Mouse (Mus musculus): ENCODE results near the gene Skp2. TPM values are rescaled to one million over a fixed set of nuclear protein-coding genes. Genes with fewer than 3 reads are reported as not detected.

Gene Skp2
- polyA plus RNA-seq, 1 experiment from 2014 or later: 129 TPM

- Histone ChIP-seq H3K27ac (replicated peaks) (no peak overlapping the region), H3K4me3 (no peak overlapping the region), H3K4me1 (no peaks in the 10 kb centered on the region), H3K27me3 (replicated peaks; ENCODE audit: low read depth, poor library complexity, severe bottlenecking) (no peaks in the 10 kb centered on the region), H3K36me3 (replicated peaks) (peaks cover 85% of the 10 kb centered on the region), H3K9me3 (no peaks in the 10 kb centered on the region)
- 91% methylated on average over 13 of the region's 13 CpGs for WGBS
- DNase-seq (ENCODE audit: low spot score): no peak
These were observed 48.7 kb downstream of the Skp2 start for GRCm38 (mm10) chr15:9106303-9107074.

GRCm38 (mm10) chr15:9100446-9101077 lies 54.7 kb downstream of the Skp2 start:
- no peak for DNase-seq (ENCODE audit: low spot score)
- no peak overlapping the region for H3K4me3 ChIP-seq
- H3K27ac ChIP-seq (replicated peaks): no peak overlapping the region
- 88% methylated on average over 10 of the region's 10 CpGs for WGBS
- peaks cover 96% of the 10 kb centered on the region for H3K36me3 ChIP-seq (replicated peaks)
- H3K9me3 ChIP-seq: no peaks in the 10 kb centered on the region
- no peaks in the 10 kb centered on the region for H3K27me3 ChIP-seq (replicated peaks; ENCODE audit: low read depth, poor library complexity, severe bottlenecking)
- no peaks in the 10 kb centered on the region for H3K4me1 ChIP-seq

- H3K27ac ChIP-seq (replicated peaks): no peak overlapping the region
- DNase-seq (ENCODE audit: low spot score): no peak
- H3K27me3 ChIP-seq (replicated peaks; ENCODE audit: low read depth, poor library complexity, severe bottlenecking): no peaks in the 10 kb centered on the region
- peaks cover 88% of the 10 kb centered on the region for H3K36me3 ChIP-seq (replicated peaks)
- 94% methylated on average over 4 of the region's 4 CpGs for WGBS
- H3K4me3 ChIP-seq: no peak overlapping the region
- H3K4me1 ChIP-seq: peaks cover 12% of the 10 kb centered on the region
- H3K9me3 ChIP-seq: no peaks in the 10 kb centered on the region
These were observed 58.4 kb downstream of the Skp2 start for GRCm38 (mm10) chr15:9096865-9097264.

GRCm38 (mm10) chr15:9094366-9094750 lies 60.9 kb downstream of the Skp2 start:
- Histone ChIP-seq H3K4me3 (peak overlapping the region; percentile 35), H3K36me3 (replicated peaks) (peaks cover 81% of the 10 kb centered on the region), H3K9me3 (no peaks in the 10 kb centered on the region), H3K4me1 (peaks cover 15% of the 10 kb centered on the region), H3K27me3 (replicated peaks; ENCODE audit: low read depth, poor library complexity, severe bottlenecking) (no peaks in the 10 kb centered on the region), H3K27ac (replicated peaks) (peak overlapping the region; percentile 37)
- WGBS: 16% methylated on average over 13 of the region's 13 CpGs
- DNase-seq (ENCODE audit: low spot score): peak; percentile 75

GRCm38 (mm10) chr15:9093598-9094365 lies 61.4 kb downstream of the Skp2 start:
- Histone ChIP-seq H3K4me1 (peaks cover 20% of the 10 kb centered on the region), H3K27me3 (replicated peaks; ENCODE audit: low read depth, poor library complexity, severe bottlenecking) (no peaks in the 10 kb centered on the region), H3K9me3 (no peaks in the 10 kb centered on the region), H3K36me3 (replicated peaks) (peaks cover 77% of the 10 kb centered on the region), H3K27ac (replicated peaks) (peak overlapping the region; percentile 37; the same call in 1 of the 2 replicates), H3K4me3 (peak overlapping the region; percentile 35)
- 67% methylated on average over 11 of the region's 11 CpGs for WGBS
- DNase-seq (ENCODE audit: low spot score): no peak

- Histone ChIP-seq H3K9me3 (no peaks in the 10 kb centered on the region), H3K4me3 (no peak overlapping the region), H3K4me1 (peaks cover 38% of the 10 kb centered on the region), H3K27ac (replicated peaks) (no peak overlapping the region), H3K36me3 (replicated peaks) (peaks cover 76% of the 10 kb centered on the region), H3K27me3 (replicated peaks; ENCODE audit: low read depth, poor library complexity, severe bottlenecking) (no peaks in the 10 kb centered on the region)
- DNase-seq (ENCODE audit: low spot score): no peak
- 95% methylated on average over 5 of the region's 5 CpGs for WGBS
These were observed 64.6 kb downstream of the Skp2 start for GRCm38 (mm10) chr15:9090662-9091061.

GRCm38 (mm10) chr15:9089136-9089720 lies 66.0 kb downstream of the Skp2 start:
- 21% methylated on average over 2 of the region's 2 CpGs for WGBS
- no peak overlapping the region for H3K4me3 ChIP-seq
- DNase-seq (ENCODE audit: low spot score): no peak
- H3K36me3 ChIP-seq (replicated peaks): peaks cover 79% of the 10 kb centered on the region
- peak overlapping the region; percentile 14; the same call in 1 of the 2 replicates for H3K27ac ChIP-seq (replicated peaks)
- no peaks in the 10 kb centered on the region for H3K9me3 ChIP-seq
- H3K4me1 ChIP-seq: peaks cover 32% of the 10 kb centered on the region
- no peaks in the 10 kb centered on the region for H3K27me3 ChIP-seq (replicated peaks; ENCODE audit: low read depth, poor library complexity, severe bottlenecking)

GRCm38 (mm10) chr15:9088683-9089072 lies 66.5 kb downstream of the Skp2 start:
- WGBS: 62% methylated on average over 8 of the region's 8 CpGs
- Histone ChIP-seq H3K27me3 (replicated peaks; ENCODE audit: low read depth, poor library complexity, severe bottlenecking) (no peaks in the 10 kb centered on the region), H3K27ac (replicated peaks) (no peak overlapping the region), H3K36me3 (replicated peaks) (peaks cover 73% of the 10 kb centered on the region), H3K4me1 (peaks cover 26% of the 10 kb centered on the region), H3K9me3 (no peaks in the 10 kb centered on the region), H3K4me3 (no peak overlapping the region)
- DNase-seq (ENCODE audit: low spot score): no peak

- 90% methylated on average over 17 of the region's 17 CpGs for WGBS
- no peaks in the 10 kb centered on the region for H3K9me3 ChIP-seq
These were observed 67.1 kb downstream of the Skp2 start for GRCm38 (mm10) chr15:9087895-9088682.

GRCm38 (mm10) chr15:9087421-9087820 lies 67.8 kb downstream of the Skp2 start:
- Histone ChIP-seq H3K27ac (replicated peaks) (no peak overlapping the region), H3K4me1 (peaks cover 26% of the 10 kb centered on the region), H3K36me3 (replicated peaks) (peaks cover 61% of the 10 kb centered on the region), H3K4me3 (no peak overlapping the region), H3K9me3 (no peaks in the 10 kb centered on the region), H3K27me3 (replicated peaks; ENCODE audit: low read depth, poor library complexity, severe bottlenecking) (no peaks in the 10 kb centered on the region)
- no peak for DNase-seq (ENCODE audit: low spot score)
- 73% methylated on average over 5 of the region's 5 CpGs for WGBS

More at GRCm38 (mm10) chr15:9087895-9088682, 67.1 kb downstream of the Skp2 start:
- Histone ChIP-seq H3K27ac (replicated peaks) (no peak overlapping the region), H3K4me1 (peaks cover 26% of the 10 kb centered on the region), H3K4me3 (no peak overlapping the region), H3K36me3 (replicated peaks) (peaks cover 67% of the 10 kb centered on the region), H3K27me3 (replicated peaks; ENCODE audit: low read depth, poor library complexity, severe bottlenecking) (no peaks in the 10 kb centered on the region)
- no peak for DNase-seq (ENCODE audit: low spot score)

GRCm38 (mm10) chr15:9086813-9087212 lies 68.4 kb downstream of the Skp2 start:
- no peak overlapping the region; the same call in 1 of the 2 replicates for H3K27ac ChIP-seq (replicated peaks)
- no peak for DNase-seq (ENCODE audit: low spot score)
- no peaks in the 10 kb centered on the region for H3K27me3 ChIP-seq (replicated peaks; ENCODE audit: low read depth, poor library complexity, severe bottlenecking)

GRCm38 (mm10) chr15:9082753-9083152 lies 72.5 kb downstream of the Skp2 start:
- peaks cover 28% of the 10 kb centered on the region for H3K36me3 ChIP-seq (replicated peaks)
- no peak overlapping the region for H3K4me3 ChIP-seq
- no peak overlapping the region for H3K27ac ChIP-seq (replicated peaks)
- no peaks in the 10 kb centered on the region for H3K9me3 ChIP-seq
- WGBS: 88% methylated on average over 9 of the region's 9 CpGs
- H3K4me1 ChIP-seq: peaks cover 34% of the 10 kb centered on the region
- no peaks in the 10 kb centered on the region for H3K27me3 ChIP-seq (replicated peaks; ENCODE audit: low read depth, poor library complexity, severe bottlenecking)
- DNase-seq (ENCODE audit: low spot score): no peak

More at GRCm38 (mm10) chr15:9086813-9087212, 68.4 kb downstream of the Skp2 start:
- Histone ChIP-seq H3K36me3 (replicated peaks) (peaks cover 55% of the 10 kb centered on the region), H3K4me1 (peaks cover 26% of the 10 kb centered on the region), H3K9me3 (no peaks in the 10 kb centered on the region), H3K4me3 (no peak overlapping the region)
- WGBS: 56% methylated on average over 11 of the region's 11 CpGs
